ENCODE assay signal across 42 mouse cellular contexts in the genomic region with DNA sequence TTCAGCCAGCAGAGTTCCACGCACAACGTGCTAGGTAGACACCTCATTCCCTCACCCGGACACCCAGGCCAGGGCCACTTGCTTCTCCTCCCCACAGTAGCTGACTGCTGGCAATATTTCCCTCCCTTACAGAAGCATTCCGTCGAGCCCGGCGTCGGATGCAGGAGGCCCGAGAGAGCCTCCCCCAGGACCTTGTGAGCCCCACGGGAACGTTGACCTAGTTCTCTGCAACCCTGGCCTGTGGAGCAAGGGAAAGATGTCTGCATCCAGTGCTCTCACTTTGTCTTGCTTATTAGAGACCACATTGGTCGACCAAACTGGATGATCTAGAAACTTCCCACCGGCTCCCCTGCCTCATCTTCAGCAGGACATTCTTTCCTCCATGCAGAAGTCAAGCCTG. TPM values are rescaled to one million over a fixed set of nuclear protein-coding genes. Genes with fewer than 3 reads are reported as not detected.
"Had no signal": no experiment of that assay in that cellular context is flagged by ENCODE, and none has a peak within 500 bp of the region (broad histone marks: within the 10 kb centered on the region; RNA-seq: fewer than 3 reads in every experiment).

No protein-coding gene starts in this region.

- H3K27me3 ChIP-seq: heart, embryonic 12.5 days; kidney, embryonic 15.5 days; limb, embryonic 13.5 days; limb, embryonic 15.5 days; liver, embryonic 12.5 days had no signal

- H3K9ac ChIP-seq: heart, embryonic 12.5 days; hindbrain, embryonic 14.5 days; kidney, embryonic 15.5 days; limb, embryonic 13.5 days; limb, embryonic 15.5 days; liver, embryonic 12.5 days; liver, embryonic 14.5 days had no signal

- H3K9me3 ChIP-seq: heart, embryonic 10.5 days; heart, embryonic 12.5 days; kidney, embryonic 15.5 days; limb, embryonic 13.5 days; limb, embryonic 15.5 days; liver, embryonic 12.5 days had no signal

- H3K4me3 ChIP-seq: heart, embryonic 10.5 days; heart, embryonic 12.5 days; kidney, embryonic 15.5 days; limb, embryonic 13.5 days; limb, embryonic 15.5 days; liver, embryonic 12.5 days had no signal

- H3K27ac ChIP-seq: heart, embryonic 10.5 days; hindbrain, embryonic 14.5 days; hindbrain, postnatal 0 days; kidney, embryonic 15.5 days; kidney, postnatal 0 days; limb, embryonic 13.5 days; limb, embryonic 15.5 days; liver, embryonic 12.5 days; liver, embryonic 14.5 days had no signal

- ATAC-seq: hindbrain, postnatal 0 days; intestine, embryonic 16.5 days; liver, embryonic 12.5 days had no signal

- H3K4me2 ChIP-seq: heart, embryonic 12.5 days; hindbrain, embryonic 14.5 days; kidney, embryonic 15.5 days; limb, embryonic 13.5 days; limb, embryonic 15.5 days; liver, embryonic 12.5 days had no signal

- DNase-seq: gastrocnemius, postnatal 14 days; gastrocnemius, postnatal 36 days; kidney, adult 11 months; kidney, adult 2 months; kidney, adult 9 months; kidney, postnatal 14 days; kidney, postnatal 36 days; layer of hippocampus, adult 9-11 months; layer of hippocampus, postnatal 36 days; left cerebral cortex, postnatal 4 days; lung, adult 18-20 months had no signal

- H3K4me1 ChIP-seq: kidney, embryonic 15.5 days; limb, embryonic 15.5 days; liver, embryonic 12.5 days had no signal

RNA-seq across cellular contexts. Expression of gene Epx, which starts 12.5 kb away (rescaled TPM):
- total RNA-seq: gastrocnemius, adult 18-20 months; gastrocnemius, adult 8-10 months; gastrocnemius, postnatal 14 days; gastrocnemius, postnatal 36 days; heart, postnatal 10 days; layer of hippocampus, postnatal 36 days; left cerebral cortex, adult 18-20 months; liver, adult 2 months had no signal
- polyA plus RNA-seq: hindbrain, embryonic 11.5 days; hindbrain, embryonic 14.5 days; kidney, adult 2 months; liver, adult 2 months had no signal

RNA-seq across cellular contexts. Expression of gene Olfr462, which starts 29.3 kb away (rescaled TPM):
- total RNA-seq: gastrocnemius, adult 18-20 months; gastrocnemius, adult 8-10 months; gastrocnemius, postnatal 14 days; gastrocnemius, postnatal 36 days; heart, postnatal 10 days; hematopoietic stem cell, adult 5-6 weeks; hindbrain, postnatal 0 days; layer of hippocampus, adult 18-20 months; layer of hippocampus, adult 8-10 months; layer of hippocampus, postnatal 14 days; layer of hippocampus, postnatal 36 days; left cerebral cortex, adult 18-20 months; left cerebral cortex, adult 8-10 months; left cerebral cortex, postnatal 10 days; left cerebral cortex, postnatal 25 days; left cerebral cortex, postnatal 4 days; liver, adult 2 months had no signal
- polyA plus RNA-seq: gonadal fat pad, adult 2 months; heart, embryonic 10.5 days; heart, embryonic 12.5 days; heart, embryonic 14.5 days; heart, embryonic 16.5 days; hindbrain, embryonic 11.5 days; hindbrain, embryonic 14.5 days; hindbrain, postnatal 0 days; intestine, embryonic 14.5 days; intestine, embryonic 16.5 days; kidney, adult 2 months; kidney, embryonic 15.5 days; kidney, postnatal 0 days; large intestine, adult 2 months; limb, embryonic 11.5 days; limb, embryonic 13.5 days; limb, embryonic 15.5 days; liver, adult 2 months; liver, embryonic 12.5 days; liver, embryonic 14.5 days; liver, embryonic 16.5 days had no signal

RNA-seq across cellular contexts. Expression of gene Olfr463, which starts 34.4 kb away (rescaled TPM):
- total RNA-seq: gastrocnemius, adult 18-20 months; gastrocnemius, adult 8-10 months; gastrocnemius, postnatal 14 days; gastrocnemius, postnatal 36 days; heart, postnatal 10 days; hematopoietic stem cell, adult 5-6 weeks; hindbrain, postnatal 0 days; layer of hippocampus, adult 18-20 months; layer of hippocampus, adult 8-10 months; layer of hippocampus, postnatal 14 days; layer of hippocampus, postnatal 36 days; left cerebral cortex, adult 18-20 months; left cerebral cortex, adult 8-10 months; left cerebral cortex, postnatal 10 days; left cerebral cortex, postnatal 25 days; left cerebral cortex, postnatal 4 days; liver, adult 2 months had no signal
- polyA plus RNA-seq: gonadal fat pad, adult 2 months; heart, embryonic 10.5 days; heart, embryonic 12.5 days; heart, embryonic 14.5 days; heart, embryonic 16.5 days; hindbrain, embryonic 11.5 days; hindbrain, embryonic 14.5 days; hindbrain, postnatal 0 days; intestine, embryonic 14.5 days; intestine, embryonic 16.5 days; kidney, adult 2 months; kidney, embryonic 15.5 days; kidney, postnatal 0 days; large intestine, adult 2 months; limb, embryonic 11.5 days; limb, embryonic 13.5 days; limb, embryonic 15.5 days; liver, adult 2 months; liver, embryonic 12.5 days; liver, embryonic 14.5 days; liver, embryonic 16.5 days had no signal

RNA-seq across cellular contexts. Expression of gene Lpo, which starts 34.7 kb away (rescaled TPM):
- total RNA-seq: gastrocnemius, adult 18-20 months; gastrocnemius, adult 8-10 months; gastrocnemius, postnatal 14 days; gastrocnemius, postnatal 36 days; heart, postnatal 10 days; hematopoietic stem cell, adult 5-6 weeks; liver, adult 2 months had no signal
- polyA plus RNA-seq: heart, embryonic 12.5 days; limb, embryonic 11.5 days; liver, adult 2 months; liver, embryonic 12.5 days; liver, embryonic 16.5 days had no signal
